Mouse (Mus musculus): Measurements from ENCODE around the gene 4930544G11Rik. TPM values are rescaled to one million over a fixed set of nuclear protein-coding genes. Genes with fewer than 3 reads are reported as not detected.

4930544G11Rik gene
- polyA plus RNA-seq, 1 experiment = not detected

DNA sequence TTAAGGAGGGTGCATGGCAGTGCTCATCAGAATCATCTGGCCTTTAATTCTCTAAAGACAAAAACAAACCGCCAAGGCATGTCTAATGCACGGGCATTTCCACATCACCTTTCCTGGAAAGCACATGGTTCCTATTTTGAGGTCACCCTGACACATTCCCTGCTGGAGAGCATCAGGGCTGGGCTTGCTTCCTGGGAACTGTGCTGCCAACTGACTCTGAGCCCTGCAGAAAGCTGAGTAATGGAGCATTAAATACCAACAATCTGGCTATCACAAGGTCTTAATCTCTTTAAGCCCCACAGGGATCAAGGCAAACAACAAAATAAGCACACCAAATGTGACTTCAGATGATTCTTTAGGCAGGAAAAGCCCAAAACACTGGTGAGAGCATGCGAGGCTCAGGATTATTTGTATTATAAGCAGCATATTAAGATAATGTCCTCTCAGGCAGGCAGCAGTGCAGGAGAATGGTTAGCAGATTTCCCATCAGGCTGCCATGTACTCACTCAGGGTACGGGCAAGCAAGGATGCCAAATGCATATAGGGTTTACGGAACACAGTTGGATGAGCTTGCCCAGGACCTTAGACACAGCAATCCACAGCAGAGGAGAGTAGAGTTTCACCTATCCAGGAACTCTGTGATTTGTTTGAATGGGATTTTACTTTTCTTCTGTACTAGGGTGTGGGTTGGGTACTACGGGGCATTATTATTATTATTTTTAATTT lies 17.1 kb downstream of the 4930544G11Rik start:
- peak; percentile 42 for DNase-seq (ENCODE audit: low read depth)
- TF ChIP-seq CTCF (IDR thresholded peaks at IDR 0.05; ENCODE audit: borderline replicate concordance, extremely low read depth, insufficient read depth, insufficient read length) (no peak), POLR2A (IDR thresholded peaks at IDR 0.05; ENCODE audit: borderline replicate concordance, extremely low read depth, insufficient read depth, insufficient read length, poor library complexity, severe bottlenecking) (no peak)

DNA sequence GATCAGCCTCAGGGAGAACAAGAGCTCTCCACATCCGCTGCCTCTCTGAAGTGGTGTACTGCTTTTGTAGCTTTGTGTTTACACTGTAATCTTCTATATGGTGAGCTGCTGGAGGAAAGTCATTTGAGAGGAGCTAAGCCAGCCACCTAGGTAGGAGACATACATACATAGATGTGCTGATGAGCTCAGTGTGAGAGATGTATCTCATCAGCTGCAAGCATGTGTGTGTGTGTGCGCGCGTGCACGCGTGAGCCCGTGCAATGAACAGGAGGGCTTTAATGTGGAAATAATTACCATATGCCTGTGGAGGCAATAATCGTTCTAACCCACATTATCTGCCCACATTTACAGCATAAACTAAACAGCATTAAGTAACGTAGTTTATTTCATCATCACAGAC lies 18.0 kb downstream of the 4930544G11Rik start:
- peak; percentile 25 for DNase-seq (ENCODE audit: low read depth)
- TF ChIP-seq CTCF (IDR thresholded peaks at IDR 0.05; ENCODE audit: borderline replicate concordance, extremely low read depth, insufficient read depth, insufficient read length) = no peak
- no peak for TF ChIP-seq POLR2A (IDR thresholded peaks at IDR 0.05; ENCODE audit: borderline replicate concordance, extremely low read depth, insufficient read depth, insufficient read length, poor library complexity, severe bottlenecking)

GRCm38 (mm10) chr6:65992081-65992480 lies 39.7 kb downstream of the 4930544G11Rik start:
- no peak for TF ChIP-seq CTCF (IDR thresholded peaks at IDR 0.05; ENCODE audit: borderline replicate concordance, extremely low read depth, insufficient read depth, insufficient read length)
- no peak for TF ChIP-seq POLR2A (IDR thresholded peaks at IDR 0.05; ENCODE audit: borderline replicate concordance, extremely low read depth, insufficient read depth, insufficient read length, poor library complexity, severe bottlenecking)
- DNase-seq (ENCODE audit: low read depth) = no peak

GRCm38 (mm10) chr6:65998343-65998742 lies 45.9 kb downstream of the 4930544G11Rik start:
- TF ChIP-seq POLR2A (IDR thresholded peaks at IDR 0.05; ENCODE audit: borderline replicate concordance, extremely low read depth, insufficient read depth, insufficient read length, poor library complexity, severe bottlenecking) (no peak), CTCF (IDR thresholded peaks at IDR 0.05; ENCODE audit: borderline replicate concordance, extremely low read depth, insufficient read depth, insufficient read length) (no peak)
- no peak for DNase-seq (ENCODE audit: low read depth)

Other genes with a start within 250 kb of the 4930544G11Rik start
- gene Prdm5, start 173.6 kb upstream of the 4930544G11Rik start, polyA plus RNA-seq (2012; rRNA removed) = 5.3 and 6.0 TPM in 2 replicates

Measured in brain, embryonic 14.5 days (tissue).